Mouse (Mus musculus) embryonic facial prominence, embryonic 14.5 days (tissue): ENCODE measurements around the gene Pxdc1. TPM values are rescaled to one million over a fixed set of nuclear protein-coding genes. Genes with fewer than 3 reads are reported as not detected.
A peak's percentile ranks its signal among the peaks of the same experiment; 100 is the strongest.

Source experiments
- ATAC-seq: fragments of 200-750 bp; cut with Nextera tagmentation; 2 replicates; pipeline ENCODE4 v1.8.0; 2017; ENCODE audit warnings: low read depth, moderate number of reproducible peaks, moderate TSS enrichment
- DNase-seq: peaks from one replicate; pipeline ENCODE4 v3.0.0-alpha.2; 2015; ENCODE audit warnings: low spot score
- H3K27ac ChIP-seq: fragments of 300-500 bp; sonication (generic); replicated peaks from 2 replicates; pipeline ENCODE4 v1.5.1; 2014; ENCODE audit warnings: low read depth, mild to moderate bottlenecking, low read length, moderate library complexity
- H3K27me3 ChIP-seq: fragments of 300-500 bp; sonication (generic); replicated peaks from 2 replicates; pipeline ENCODE4 v1.6.1; 2014; ENCODE audit warnings: low read length; ENCODE audit not compliant: control insufficient read depth, insufficient read depth
- H3K36me3 ChIP-seq: fragments of 300-500 bp; sonication (generic); 2 replicates; pipeline ENCODE4 v1.6.1; 2014; ENCODE audit warnings: low read length, mixed read lengths; ENCODE audit not compliant: control insufficient read depth, insufficient read depth
- H3K4me1 ChIP-seq: fragments of 300-500 bp; sonication (generic); 2 replicates; pipeline ENCODE4 v1.6.1; 2014; ENCODE audit warnings: antibody characterized with exemption, low read length; ENCODE audit not compliant: control insufficient read depth, insufficient read depth
- H3K4me2 ChIP-seq: fragments of 300-500 bp; sonication (generic); 2 replicates; pipeline ENCODE4 v1.6.1; 2014; ENCODE audit warnings: low read depth, mild to moderate bottlenecking, low read length, moderate library complexity, mixed read lengths
- H3K4me3 ChIP-seq: fragments of 300-500 bp; sonication (generic); 2 replicates; pipeline ENCODE4 v1.5.1; 2014; ENCODE audit warnings: low read depth, mild to moderate bottlenecking, low read length
- H3K9ac ChIP-seq: fragments of 300-500 bp; sonication (generic); 2 replicates; pipeline ENCODE4 v1.6.1; 2014; ENCODE audit warnings: low read depth, mild to moderate bottlenecking, low read length, moderate library complexity, mixed read lengths
- H3K9me3 ChIP-seq: fragments of 300-500 bp; sonication (generic); 2 replicates; pipeline ENCODE4 v1.6.1; 2016; ENCODE audit warnings: low read length; ENCODE audit not compliant: control insufficient read depth
- WGBS: fragments of 180-500 bp; shearing (Covaris S2); extraction: QIAGEN DNeasy Blood & Tissue Kit; methylation state at CpG from one replicate; pipeline ENCODE4 v1.1.7; 2014; 5-methylcytosine and 5-hydroxymethylcytosine counted together
- polyA plus RNA-seq: library from polyadenylated mRNA; unstranded; fragments of >200 nt; fragmentation: Nextera tagmentation; extraction: Ambion mirVana; gene quantifications from 2 replicates; pipeline ENCODE4 v1.2.1, GENCODE M21; 2014

Pxdc1 gene
- polyA plus RNA-seq, 1 experiment from 2014 or later, result 33.5 TPM

DNA sequence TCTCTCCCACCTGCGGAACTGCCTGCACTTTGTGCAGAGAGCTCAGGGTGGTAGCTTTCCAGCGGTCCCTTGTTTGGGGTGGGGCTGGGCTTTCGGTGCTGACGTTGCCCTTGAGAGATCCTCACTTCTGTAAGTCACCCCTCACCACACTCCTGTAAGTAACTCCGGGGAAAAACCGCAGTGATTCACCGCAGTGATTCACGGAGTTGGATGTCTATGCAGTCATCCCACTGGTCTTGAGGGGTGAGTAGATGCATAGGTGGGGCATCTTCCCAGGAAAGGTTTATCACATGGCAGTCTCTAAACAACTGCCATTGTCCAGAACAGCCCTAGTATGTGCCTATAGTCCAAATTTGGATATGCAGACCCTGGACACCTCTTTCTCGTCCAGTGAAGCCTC, 30.0 kb upstream of the Pxdc1 start:
- Histone ChIP-seq H3K9ac (no peak overlapping the region), H3K27ac (no peak overlapping the region), H3K27me3 (no peaks in the 10 kb centered on the region), H3K4me2 (no peak overlapping the region), H3K4me1 (no peaks in the 10 kb centered on the region), H3K9me3 (no peaks in the 10 kb centered on the region), H3K36me3 (no peaks in the 10 kb centered on the region), H3K4me3 (no peak overlapping the region)
- DNase-seq (no peak), ATAC-seq (no peak)
- whole genome bisulfite sequencing, result 81% methylated on average over 9 of the region's 9 CpGs

DNA sequence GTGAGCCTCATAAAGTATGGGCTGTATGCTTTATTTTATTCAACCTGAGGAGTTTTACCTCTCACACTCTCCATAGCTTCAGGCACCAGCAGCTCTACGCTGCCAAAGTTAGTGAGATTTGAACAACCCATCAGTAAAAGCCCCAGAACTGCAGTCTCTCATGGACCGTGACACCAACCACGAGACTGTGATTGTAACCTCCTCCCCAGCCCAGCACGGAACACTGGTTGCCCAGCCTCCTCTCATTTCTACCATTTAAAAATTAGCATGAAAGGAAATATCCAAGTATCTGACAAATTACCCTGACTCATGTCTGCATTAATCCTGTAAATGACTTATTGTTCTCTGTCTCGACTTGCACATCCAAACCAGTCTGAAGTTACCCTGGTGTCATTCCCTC, 23.2 kb upstream of the Pxdc1 start:
- ATAC-seq, result peak; percentile 65; the same call in 1 of the 2 replicates
- no peaks in the 10 kb centered on the region for H3K9me3 ChIP-seq
- no peak overlapping the region for H3K4me3 ChIP-seq
- H3K9ac ChIP-seq, result no peak overlapping the region
- WGBS, result 39% methylated on average over 5 of the region's 5 CpGs
- H3K27ac ChIP-seq, result peak overlapping the region; percentile 72
- H3K27me3 ChIP-seq, result no peaks in the 10 kb centered on the region
- DNase-seq, result peak; percentile 33
- no peaks in the 10 kb centered on the region for H3K36me3 ChIP-seq
- H3K4me2 ChIP-seq, result peak overlapping the region; percentile 10; the same call in 1 of the 2 replicates
- peaks cover 19% of the 10 kb centered on the region for H3K4me1 ChIP-seq

DNA sequence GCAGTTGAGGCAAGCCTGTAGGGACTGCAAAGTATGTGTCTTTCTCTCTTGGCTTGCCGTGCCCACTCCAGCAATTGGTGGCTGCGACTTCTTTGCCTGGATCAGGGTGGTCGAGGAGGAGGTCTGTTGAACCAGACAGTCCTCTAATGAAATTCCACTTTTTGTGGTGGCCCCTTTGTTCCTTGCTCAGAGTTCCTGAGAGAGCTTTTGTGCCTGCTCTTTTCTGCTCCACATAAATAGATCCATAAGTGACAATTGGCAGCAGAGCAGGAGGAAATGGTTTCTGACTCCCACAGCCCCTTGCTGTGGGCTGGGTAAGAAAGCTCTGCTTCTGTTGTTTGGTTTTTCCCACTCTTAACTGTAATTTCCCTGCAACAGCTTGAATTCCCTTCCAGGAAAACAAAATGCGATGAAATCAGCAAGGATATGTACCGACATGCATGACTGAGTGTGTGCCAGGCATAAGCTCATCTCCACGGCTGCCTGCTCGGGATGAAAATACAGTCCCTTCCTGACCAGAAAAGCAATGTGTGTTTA, 22.6 kb upstream of the Pxdc1 start:
- H3K27me3 ChIP-seq, result no peaks in the 10 kb centered on the region
- no peak overlapping the region for H3K4me3 ChIP-seq
- H3K9ac ChIP-seq, result no peak overlapping the region
- no peaks in the 10 kb centered on the region for H3K36me3 ChIP-seq
- 31% methylated on average over 7 of the region's 7 CpGs for WGBS
- DNase-seq (peak; percentile 81), ATAC-seq (peak; percentile 72; the same call in 1 of the 2 replicates)
- H3K4me2 ChIP-seq, result 0 out of 2 replicates have a peak overlapping the region, but pooled peaks have one; percentile 0
- peaks cover 19% of the 10 kb centered on the region for H3K4me1 ChIP-seq
- H3K27ac ChIP-seq, result peak overlapping the region; percentile 72
- H3K9me3 ChIP-seq, result no peaks in the 10 kb centered on the region

DNA sequence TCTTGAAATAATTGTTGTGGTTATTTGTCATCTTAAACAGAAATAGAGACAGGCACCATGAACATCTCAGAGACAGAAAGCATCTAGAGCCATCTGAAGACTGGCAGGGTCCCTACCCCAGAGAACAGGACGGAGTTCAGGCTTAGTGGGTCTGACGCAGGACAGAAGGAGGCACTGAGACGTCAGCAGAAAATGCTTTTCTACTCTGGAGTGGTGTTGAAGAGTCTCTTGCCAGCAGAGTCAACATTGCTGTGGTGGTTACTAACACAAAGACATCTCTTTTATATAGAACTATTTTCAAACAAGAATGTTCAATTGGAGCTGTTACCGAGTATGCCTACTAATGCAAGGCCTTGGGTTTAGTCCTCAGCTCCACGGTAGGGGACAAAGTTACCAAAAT, 20.1 kb upstream of the Pxdc1 start:
- no peaks in the 10 kb centered on the region for H3K36me3 ChIP-seq
- no peak for DNase-seq
- 90% methylated on average over 5 of the region's 5 CpGs for WGBS
- no peak overlapping the region for H3K9ac ChIP-seq
- H3K4me1 ChIP-seq, result peaks cover 25% of the 10 kb centered on the region
- ATAC-seq, result no peak
- no peak overlapping the region for H3K27ac ChIP-seq
- H3K4me2 ChIP-seq, result no peak overlapping the region
- no peak overlapping the region for H3K4me3 ChIP-seq
- H3K27me3 ChIP-seq, result no peaks in the 10 kb centered on the region
- no peaks in the 10 kb centered on the region for H3K9me3 ChIP-seq

- Histone ChIP-seq H3K9ac (no peak overlapping the region), H3K27me3 (no peaks in the 10 kb centered on the region), H3K9me3 (no peaks in the 10 kb centered on the region), H3K27ac (no peak overlapping the region), H3K4me3 (no peak overlapping the region), H3K36me3 (no peaks in the 10 kb centered on the region), H3K4me1 (peaks cover 9% of the 10 kb centered on the region), H3K4me2 (no peak overlapping the region)
- 65% methylated on average over 16 of the region's 16 CpGs for WGBS
- DNase-seq (no peak), ATAC-seq (no peak)
Measured at GRCm38 (mm10) chr13:34669919-34670865, 16.9 kb upstream of the Pxdc1 start.

- Histone ChIP-seq H3K4me2 (no peak overlapping the region), H3K9me3 (no peaks in the 10 kb centered on the region), H3K27ac (no peak overlapping the region), H3K4me3 (no peak overlapping the region), H3K27me3 (no peaks in the 10 kb centered on the region), H3K4me1 (peaks cover 6% of the 10 kb centered on the region; the same call in 1 of the 2 replicates), H3K36me3 (no peaks in the 10 kb centered on the region), H3K9ac (no peak overlapping the region)
- 76% methylated on average over 8 of the region's 8 CpGs for whole genome bisulfite sequencing
- DNase-seq (no peak), ATAC-seq (no peak)
Measured at GRCm38 (mm10) chr13:34667197-34667596, 13.9 kb upstream of the Pxdc1 start.

GRCm38 (mm10) chr13:34665074-34665473, 11.8 kb upstream of the Pxdc1 start:
- Histone ChIP-seq H3K4me1 (peaks cover 5% of the 10 kb centered on the region; the same call in 1 of the 2 replicates), H3K4me2 (no peak overlapping the region), H3K27me3 (no peaks in the 10 kb centered on the region), H3K27ac (no peak overlapping the region), H3K36me3 (no peaks in the 10 kb centered on the region), H3K4me3 (no peak overlapping the region), H3K9ac (no peak overlapping the region), H3K9me3 (no peaks in the 10 kb centered on the region)
- DNase-seq (no peak), ATAC-seq (no peak)
- WGBS, result 85% methylated on average over 4 of the region's 4 CpGs

- WGBS, result 80% methylated on average over 6 of the region's 6 CpGs
- Histone ChIP-seq H3K4me2 (no peak overlapping the region), H3K36me3 (no peaks in the 10 kb centered on the region), H3K27ac (no peak overlapping the region), H3K9ac (no peak overlapping the region), H3K4me1 (no peaks in the 10 kb centered on the region), H3K4me3 (no peak overlapping the region), H3K9me3 (no peaks in the 10 kb centered on the region), H3K27me3 (no peaks in the 10 kb centered on the region)
- no peak for ATAC-seq
- DNase-seq, result no peak
Measured at GRCm38 (mm10) chr13:34663762-34664161, 10.5 kb upstream of the Pxdc1 start.
